Comparison of ENCODE assay signal across 11 mouse cellular contexts in genomic region chr14:118363391-118363821, GRCm38 (mm10).
DNase-seq lines count a peak whose midpoint lies in the region; ATAC-seq and TF ChIP-seq lines count a peak whose summit lies in the region.
"Had no signal": no experiment of that assay in that cellular context is flagged by ENCODE, and none has a peak within 500 bp of the region (broad histone marks: within the 10 kb centered on the region; RNA-seq: fewer than 3 reads in every experiment).

No protein-coding gene starts in this region.

- TF ChIP-seq EP300 in ES-Bruce4 (IDR thresholded peaks at IDR 0.05; ENCODE audit: insufficient read depth, low read depth, low read length) = no peak
- no peak for TF ChIP-seq EP300 in liver, postnatal 0 days (IDR thresholded peaks at IDR 0.05; ENCODE audit: low read depth)

- peaks cover 14% of the 10 kb centered on the region for H3K4me1 ChIP-seq in hindbrain, embryonic 12.5 days
- H3K4me1 ChIP-seq in hindbrain, embryonic 11.5 days (replicated peaks; ENCODE audit: control insufficient read depth, insufficient read depth, low read length) = no peaks in the 10 kb centered on the region; the same call in 1 of the 2 replicates
- H3K4me1 ChIP-seq in ES-Bruce4 (ENCODE audit: control insufficient read depth, insufficient read depth, low read length) = peaks cover 6% of the 10 kb centered on the region
- peaks cover 14% of the 10 kb centered on the region for H3K4me1 ChIP-seq in embryonic facial prominence, embryonic 12.5 days
- H3K4me1 ChIP-seq in limb, embryonic 14.5 days (ENCODE audit: control insufficient read depth, insufficient read depth, low read length) = peaks cover 7% of the 10 kb centered on the region
- H3K4me1 ChIP-seq in liver, postnatal 0 days (ENCODE audit: insufficient read depth) = no peaks in the 10 kb centered on the region

- H3K27ac ChIP-seq in hindbrain, embryonic 12.5 days = 0 out of 2 replicates have a peak overlapping the region, but pooled peaks have one; percentile 1
- H3K27ac ChIP-seq in hindbrain, embryonic 11.5 days (ENCODE audit: low read depth, low read length) = no peak overlapping the region
- H3K27ac ChIP-seq in ES-Bruce4 (ENCODE audit: insufficient read depth, low read length) = no peak overlapping the region
- no peak overlapping the region for H3K27ac ChIP-seq in embryonic facial prominence, embryonic 12.5 days
- H3K27ac ChIP-seq in limb, embryonic 14.5 days (replicated peaks; ENCODE audit: low read depth, low read length) = no peak overlapping the region
- H3K27ac ChIP-seq in liver, postnatal 0 days (ENCODE audit: low read depth) = no peak overlapping the region

- H3K36me3 ChIP-seq in hindbrain, embryonic 12.5 days = no peaks in the 10 kb centered on the region
- no peaks in the 10 kb centered on the region for H3K36me3 ChIP-seq in hindbrain, embryonic 11.5 days (ENCODE audit: control insufficient read depth, insufficient read depth, low read length)
- no peaks in the 10 kb centered on the region for H3K36me3 ChIP-seq in ES-Bruce4 (ENCODE audit: control insufficient read depth, insufficient read depth, low read length, poor library complexity, severe bottlenecking)
- no peaks in the 10 kb centered on the region for H3K36me3 ChIP-seq in embryonic facial prominence, embryonic 12.5 days
- H3K36me3 ChIP-seq in limb, embryonic 14.5 days (ENCODE audit: control insufficient read depth, insufficient read depth, low read length) = no peaks in the 10 kb centered on the region
- H3K36me3 ChIP-seq in liver, postnatal 0 days (replicated peaks; ENCODE audit: insufficient read depth, low read length) = no peaks in the 10 kb centered on the region

- no peak overlapping the region for H3K4me3 ChIP-seq in hindbrain, embryonic 12.5 days
- H3K4me3 ChIP-seq in hindbrain, embryonic 11.5 days (ENCODE audit: low read depth, low read length) = no peak overlapping the region
- peak overlapping the region; percentile 45 for H3K4me3 ChIP-seq in ES-Bruce4 (ENCODE audit: low read depth, low read length)
- H3K4me3 ChIP-seq in embryonic facial prominence, embryonic 12.5 days = 0 out of 2 replicates have a peak overlapping the region, but pooled peaks have one; percentile 4
- peak overlapping the region; percentile 29 for H3K4me3 ChIP-seq in limb, embryonic 14.5 days (replicated peaks; ENCODE audit: low read length)
- no peak overlapping the region for H3K4me3 ChIP-seq in liver, postnatal 0 days (ENCODE audit: low read depth, low read length)

- H3K4me2 ChIP-seq in hindbrain, embryonic 12.5 days (replicated peaks) = 0 out of 2 replicates have a peak overlapping the region, but pooled peaks have one; percentile 9
- H3K4me2 ChIP-seq in hindbrain, embryonic 11.5 days (replicated peaks; ENCODE audit: low read depth, low read length) = no peak overlapping the region
- H3K4me2 ChIP-seq in embryonic facial prominence, embryonic 12.5 days (replicated peaks) = peak overlapping the region; percentile 43
- H3K4me2 ChIP-seq in limb, embryonic 14.5 days (replicated peaks; ENCODE audit: low read depth, low read length, severe bottlenecking) = peak overlapping the region; percentile 49
- no peak overlapping the region for H3K4me2 ChIP-seq in liver, postnatal 0 days (ENCODE audit: low read depth, low read length)

- DNase-seq in hindbrain, embryonic 11.5 days (ENCODE audit: low spot score) = no peak
- DNase-seq in limb, embryonic 14.5 days (ENCODE audit: low spot score) = peak; percentile 19
- DNase-seq in liver, postnatal 0 days = no peak
- no peak for DNase-seq in spleen, adult 12 weeks (ENCODE audit: low spot score)
- no peak for DNase-seq in lung, postnatal 14 days
- DNase-seq: cerebellum, adult 9-10 months; thymus, postnatal 14 days had no signal

- no peak overlapping the region for H3K9ac ChIP-seq in hindbrain, embryonic 12.5 days
- no peak overlapping the region for H3K9ac ChIP-seq in hindbrain, embryonic 11.5 days (ENCODE audit: low read depth, low read length)
- peak overlapping the region; percentile 25; the same call in 1 of the 2 replicates for H3K9ac ChIP-seq in ES-Bruce4 (ENCODE audit: low read depth, poor library complexity, severe bottlenecking)
- H3K9ac ChIP-seq in embryonic facial prominence, embryonic 12.5 days = no peak overlapping the region
- peak overlapping the region; percentile 25; the same call in 1 of the 2 replicates for H3K9ac ChIP-seq in limb, embryonic 14.5 days (ENCODE audit: low read depth, low read length, severe bottlenecking)
- H3K9ac ChIP-seq in liver, postnatal 0 days (replicated peaks) = no peak overlapping the region

- ATAC-seq in hindbrain, embryonic 12.5 days (ENCODE audit: low FRiP score) = peak; percentile 33; the same call in 1 of the 2 replicates
- ATAC-seq in hindbrain, embryonic 11.5 days (ENCODE audit: low FRiP score) = no peak
- no peak for ATAC-seq in embryonic facial prominence, embryonic 12.5 days (ENCODE audit: insufficient number of reproducible peaks, insufficient read depth, low FRiP score, low TSS enrichment)
- no peak for ATAC-seq in limb, embryonic 14.5 days (ENCODE audit: low FRiP score, low read depth)
- ATAC-seq in liver, postnatal 0 days = no peak
- ATAC-seq: CD4-positive, CD25-positive, alpha-beta regulatory T cell, adult 4 months had no signal

- TF ChIP-seq CTCF in ES-Bruce4 (IDR thresholded peaks at IDR 0.05; ENCODE audit: low read depth, low read length) = no peak
- TF ChIP-seq CTCF in liver, postnatal 0 days (IDR thresholded peaks at IDR 0.05; ENCODE audit: low read depth) = no peak

- no peak for TF ChIP-seq POLR2A in ES-Bruce4 (IDR thresholded peaks at IDR 0.05; ENCODE audit: insufficient read depth, low read length)
- no peak for TF ChIP-seq POLR2A in limb, embryonic 14.5 days (IDR thresholded peaks at IDR 0.05; ENCODE audit: borderline replicate concordance, extremely low read depth, insufficient read depth, insufficient read length)

- no peaks in the 10 kb centered on the region for H3K9me3 ChIP-seq in hindbrain, embryonic 12.5 days (replicated peaks)
- H3K9me3 ChIP-seq in hindbrain, embryonic 11.5 days (ENCODE audit: control insufficient read depth, low read length) = no peaks in the 10 kb centered on the region
- H3K9me3 ChIP-seq in ES-Bruce4 (replicated peaks; ENCODE audit: control insufficient read depth, insufficient read depth, low read length, poor library complexity, severe bottlenecking) = no peaks in the 10 kb centered on the region
- no peaks in the 10 kb centered on the region for H3K9me3 ChIP-seq in embryonic facial prominence, embryonic 12.5 days
- H3K9me3 ChIP-seq in limb, embryonic 14.5 days (ENCODE audit: control insufficient read depth, low read length) = no peaks in the 10 kb centered on the region
- H3K9me3 ChIP-seq in liver, postnatal 0 days (ENCODE audit: low read length) = no peaks in the 10 kb centered on the region

- peaks cover 6% of the 10 kb centered on the region; the same call in 1 of the 2 replicates for H3K27me3 ChIP-seq in hindbrain, embryonic 12.5 days
- peaks cover 2% of the 10 kb centered on the region; the same call in 1 of the 2 replicates for H3K27me3 ChIP-seq in hindbrain, embryonic 11.5 days (ENCODE audit: control insufficient read depth, insufficient read depth, low read length)
- H3K27me3 ChIP-seq in ES-Bruce4 (ENCODE audit: control insufficient read depth, insufficient read depth, low read length, poor library complexity, severe bottlenecking) = peaks cover 2% of the 10 kb centered on the region; the same call in 1 of the 2 replicates
- peaks cover 6% of the 10 kb centered on the region for H3K27me3 ChIP-seq in embryonic facial prominence, embryonic 12.5 days
- peaks cover 37% of the 10 kb centered on the region; the same call in 1 of the 2 replicates for H3K27me3 ChIP-seq in limb, embryonic 14.5 days (ENCODE audit: control insufficient read depth, insufficient read depth, low read length)
- no peaks in the 10 kb centered on the region for H3K27me3 ChIP-seq in liver, postnatal 0 days (ENCODE audit: insufficient read depth, low read length)

- WGBS in hindbrain, embryonic 12.5 days = 74% methylated on average over 21 of the region's 21 CpGs
- 72% methylated on average over 21 of the region's 21 CpGs for WGBS in hindbrain, embryonic 11.5 days
- 45% methylated on average over 21 of the region's 21 CpGs for WGBS in embryonic facial prominence, embryonic 12.5 days
- 9% methylated on average over 21 of the region's 21 CpGs for WGBS in limb, embryonic 14.5 days
- WGBS in liver, postnatal 0 days (ENCODE audit: insufficient replicate concordance) = 77% methylated on average over 21 of the region's 21 CpGs

Comparison
In these comparisons a context has a peak if more than half of its experiments do, and no peak if none do; other contexts are left out.
1. H3K4me2 ChIP-seq: peak in hindbrain, embryonic 12.5 days (single experiment), embryonic facial prominence, embryonic 12.5 days (single experiment) and limb, embryonic 14.5 days (single experiment); none in hindbrain, embryonic 11.5 days (single experiment) and liver, postnatal 0 days (single experiment).
2. H3K4me3 ChIP-seq: peak in ES-Bruce4 (single experiment), embryonic facial prominence, embryonic 12.5 days (single experiment) and limb, embryonic 14.5 days (single experiment); none in hindbrain, embryonic 12.5 days (single experiment), hindbrain, embryonic 11.5 days (single experiment) and liver, postnatal 0 days (single experiment).
3. H3K9ac ChIP-seq: peak in ES-Bruce4 (single experiment) and limb, embryonic 14.5 days (single experiment); none in hindbrain, embryonic 12.5 days (single experiment), hindbrain, embryonic 11.5 days (single experiment), embryonic facial prominence, embryonic 12.5 days (single experiment) and liver, postnatal 0 days (single experiment).